Mouse (Mus musculus) erythroblast, adult 5-6 weeks (primary cell): ENCODE measurements around the gene Slc39a3. TPM values are rescaled to one million over a fixed set of nuclear protein-coding genes. Genes with fewer than 3 reads are reported as not detected.
"Not testable (repeated sequence)": the region's sequence is repeated elsewhere in the genome, so short reads cannot be mapped to it uniquely, and the experiment has no call there.

Experiments
- ATAC-seq: replicated peaks from 2 replicates; pipeline ENCODE4 v1.8.0; 2016; ENCODE audit warnings: moderate number of reproducible peaks, mild to moderate bottlenecking, moderate TSS enrichment, inconsistent platforms; ENCODE audit not compliant: poor library complexity, low FRiP score, severe bottlenecking
- total RNA-seq, 2 experiments: library from RNA; stranded (forward) in 1 of 2; stranded (reverse) in 1 of 2; fragments of 150-400 nt in 1 of 2; fragments of 200-764, 138-1000 nt in 1 of 2; gene quantifications; 2 replicates each; pipeline versions ENCODE4 v1.2.3 to v1.2.4; 2015 to 2017; ENCODE audit warnings: low replicate concordance in 2 of 2

Gene Slc39a3
- total RNA-seq (2015; ENCODE audit: low replicate concordance) (2.1 and 2.5 TPM in 2 replicates), total RNA-seq (2017; ENCODE audit: low replicate concordance) (2.7 and 3.8 TPM in 2 replicates)

GRCm38 (mm10) chr10:81036988-81037580 is at the start of gene Slc39a3:
Slc39a3 (minus strand) TSS chr10:81037426.
- ATAC-seq, result peak; percentile 93

- ATAC-seq, result no peak
Observed at GRCm38 (mm10) chr10:81087021-81087420, 49.8 kb upstream of the Slc39a3 start.

GRCm38 (mm10) chr10:81082168-81082960 is 45.1 kb upstream of the Slc39a3 start:
- peak; percentile 64 for ATAC-seq

- ATAC-seq, result no peak
Observed at GRCm38 (mm10) chr10:81080008-81080655, 42.9 kb upstream of the Slc39a3 start.

GRCm38 (mm10) chr10:81077916-81078315 is 40.7 kb upstream of the Slc39a3 start:
- no peak for ATAC-seq

GRCm38 (mm10) chr10:81076356-81076755 is 39.1 kb upstream of the Slc39a3 start:
- no peak for ATAC-seq

- ATAC-seq, result no peak
Observed at GRCm38 (mm10) chr10:81075734-81076133, 38.5 kb upstream of the Slc39a3 start.

- ATAC-seq, result no peak
Observed at GRCm38 (mm10) chr10:81073464-81073863, 36.2 kb upstream of the Slc39a3 start.

- no peak for ATAC-seq
Observed at GRCm38 (mm10) chr10:81072290-81072689, 35.1 kb upstream of the Slc39a3 start.

GRCm38 (mm10) chr10:81069836-81070235 is 32.6 kb upstream of the Slc39a3 start, which contains the start of gene Thop1:
Thop1 (plus strand) TSS chr10:81070035.
- peak; percentile 94 for ATAC-seq

GRCm38 (mm10) chr10:81068706-81069105 is 31.5 kb upstream of the Slc39a3 start:
- no peak for ATAC-seq

GRCm38 (mm10) chr10:81064519-81064918 is 27.3 kb upstream of the Slc39a3 start:
- ATAC-seq, result not testable (repeated sequence)

GRCm38 (mm10) chr10:81062710-81063109 is 25.5 kb upstream of the Slc39a3 start:
- ATAC-seq, result no peak

GRCm38 (mm10) chr10:81059603-81060543 is 22.6 kb upstream of the Slc39a3 start, which contains the start of gene Sgta:
Sgta (minus strand) TSS chr10:81060181.
- peak; percentile 92 for ATAC-seq

- no peak for ATAC-seq
Observed at GRCm38 (mm10) chr10:81058896-81059295, 21.7 kb upstream of the Slc39a3 start.

- ATAC-seq, result no peak
Observed at GRCm38 (mm10) chr10:81057406-81058130, 20.3 kb upstream of the Slc39a3 start.

- ATAC-seq, result not testable (repeated sequence)
Observed at GRCm38 (mm10) chr10:81055802-81056340, 18.6 kb upstream of the Slc39a3 start.

- ATAC-seq, result no peak
Observed at GRCm38 (mm10) chr10:81055169-81055568, 17.9 kb upstream of the Slc39a3 start.
